Mouse (Mus musculus): ENCODE measurements at regions not wholly inside any gene's neighbourhood (a gene's known extent, or its start where the extent isn't known, plus 50 kb on each side); places are given as distances from the start of the nearest gene placed in this dataset.

GRCm38 (mm10) chr5:148739141-148739540 is 186.6 kb upstream of the Ubl3 start:
- no peak for TF ChIP-seq CTCF (IDR thresholded peaks at IDR 0.05; ENCODE audit: extremely low read depth, insufficient read depth, insufficient read length, insufficient replicate concordance)
- TF ChIP-seq POLR2A (IDR thresholded peaks at IDR 0.05; ENCODE audit: low read depth, low read length), result no peak

All from spleen, adult 2 months (tissue).